In the genomic region with DNA sequence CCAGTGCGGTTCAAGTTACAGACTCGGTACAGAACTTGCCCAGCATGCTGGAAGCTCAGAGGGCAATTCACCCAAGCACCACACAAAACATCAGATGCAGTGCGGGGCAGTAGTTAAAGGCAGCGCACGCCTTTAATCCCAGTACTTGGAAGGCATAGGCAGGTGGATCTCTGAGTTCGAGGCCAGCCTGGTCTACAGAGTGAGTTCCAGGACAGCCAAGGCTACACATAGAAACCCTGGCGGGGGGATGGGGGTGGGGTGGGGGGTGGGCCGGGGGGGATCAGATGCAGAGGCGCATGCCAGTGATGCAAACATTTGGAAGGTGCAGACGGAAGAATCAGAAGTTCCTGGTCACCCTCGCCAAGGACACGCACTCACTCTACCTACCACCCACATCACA, we compare ENCODE assay signal across 8 mouse cellular contexts. TPM values are rescaled to one million over a fixed set of nuclear protein-coding genes. Genes with fewer than 3 reads are reported as not detected.
DNase-seq lines count a peak whose midpoint lies in the region; ATAC-seq lines count a peak whose summit lies in the region.

No protein-coding gene starts in this region.

- peak overlapping the region; percentile 96 for H3K4me2 ChIP-seq in heart, embryonic 15.5 days
- H3K4me2 ChIP-seq in hindbrain, embryonic 15.5 days, result peak overlapping the region; percentile 97
- peak overlapping the region; percentile 91 for H3K4me2 ChIP-seq in midbrain, embryonic 13.5 days (replicated peaks)

- DNase-seq in heart, postnatal 14 days, result no peak
- no peak for DNase-seq in embryo, embryonic 10 days (ENCODE audit: low spot score)
- no peak for DNase-seq in layer of hippocampus, postnatal 36 days
- DNase-seq in cerebellum, adult 9-10 months, result no peak

- no peaks in the 10 kb centered on the region for H3K9me3 ChIP-seq in heart, embryonic 15.5 days (replicated peaks)
- no peaks in the 10 kb centered on the region for H3K9me3 ChIP-seq in hindbrain, embryonic 15.5 days
- 0 out of 2 replicates have a peak, but pooled peaks cover 6% of the 10 kb centered on the region for H3K9me3 ChIP-seq in midbrain, embryonic 13.5 days

- H3K4me3 ChIP-seq in heart, embryonic 15.5 days, result peak overlapping the region; percentile 97
- peak overlapping the region; percentile 73 for H3K4me3 ChIP-seq in hindbrain, embryonic 15.5 days
- H3K4me3 ChIP-seq in midbrain, embryonic 13.5 days (replicated peaks), result peak overlapping the region; percentile 66

- WGBS in heart, embryonic 15.5 days, result 19% methylated on average over 12 of the region's 12 CpGs
- 22% methylated on average over 12 of the region's 12 CpGs for whole genome bisulfite sequencing in hindbrain, embryonic 15.5 days
- 18% methylated on average over 12 of the region's 12 CpGs for WGBS in midbrain, embryonic 13.5 days

- H3K4me1 ChIP-seq in heart, embryonic 15.5 days (replicated peaks), result peaks cover 18% of the 10 kb centered on the region
- peaks cover 18% of the 10 kb centered on the region for H3K4me1 ChIP-seq in hindbrain, embryonic 15.5 days (replicated peaks)
- H3K4me1 ChIP-seq in midbrain, embryonic 13.5 days (replicated peaks), result peaks cover 20% of the 10 kb centered on the region

- ATAC-seq in heart, embryonic 15.5 days (replicated peaks; ENCODE audit: insufficient number of reproducible peaks, insufficient read depth, low FRiP score, low read depth), result no peak
- peak; percentile 13; the same call in 1 of the 2 replicates for ATAC-seq in common myeloid progenitor, adult 5-6 weeks (replicated peaks; ENCODE audit: low read depth, poor library complexity, severe bottlenecking)
- no peak for ATAC-seq in hindbrain, embryonic 15.5 days (ENCODE audit: low FRiP score, low read depth)
- no peak; the same call in 1 of the 2 replicates for ATAC-seq in midbrain, embryonic 13.5 days

- intact Hi-C loops in heart, postnatal 14 days (cut with DNase I), result loop anchor here (5.0 kb wide), 1 partner anchor 112 kb away; a partner anchor contains a TSS

- peak overlapping the region; percentile 55 for H3K9ac ChIP-seq in heart, embryonic 15.5 days
- no peak overlapping the region for H3K9ac ChIP-seq in hindbrain, embryonic 15.5 days
- peak overlapping the region; percentile 42 for H3K9ac ChIP-seq in midbrain, embryonic 13.5 days (replicated peaks)

- H3K27ac ChIP-seq in heart, embryonic 15.5 days, result peak overlapping the region; percentile 89
- H3K27ac ChIP-seq in hindbrain, embryonic 15.5 days (replicated peaks), result no peak overlapping the region
- no peak overlapping the region for H3K27ac ChIP-seq in midbrain, embryonic 13.5 days

- H3K27me3 ChIP-seq in heart, embryonic 15.5 days, result no peaks in the 10 kb centered on the region
- H3K27me3 ChIP-seq in hindbrain, embryonic 15.5 days, result no peaks in the 10 kb centered on the region
- H3K27me3 ChIP-seq in midbrain, embryonic 13.5 days, result peaks cover 6% of the 10 kb centered on the region; the same call in 1 of the 2 replicates

- peaks cover 4% of the 10 kb centered on the region; the same call in 1 of the 2 replicates for H3K36me3 ChIP-seq in heart, embryonic 15.5 days
- H3K36me3 ChIP-seq in hindbrain, embryonic 15.5 days, result peaks cover 11% of the 10 kb centered on the region
- H3K36me3 ChIP-seq in midbrain, embryonic 13.5 days, result peaks cover 23% of the 10 kb centered on the region

RNA-seq across cellular contexts. Expression of a gene that starts 0.5 kb away (rescaled TPM):
- polyA plus RNA-seq in heart, embryonic 15.5 days (2015; fragmentation: Nextera tagmentation; extraction: Ambion mirVana), result 32.9 and 37.1 TPM in 2 replicates
- total RNA-seq in heart, postnatal 14 days (2021), result 10 to 100 TPM in 1 of 2 experiments, 1 to 10 TPM in 1; 10.0 to 10.3 TPM
- total RNA-seq in common myeloid progenitor, adult 5-6 weeks (2017), result 8.5 and 12.4 TPM in 2 replicates
- polyA plus RNA-seq in hindbrain, embryonic 15.5 days (2015; fragmentation: Nextera tagmentation; extraction: Ambion mirVana), result 88.4 and 89.2 TPM in 2 replicates
- polyA plus RNA-seq in midbrain, embryonic 13.5 days (2015; fragmentation: Nextera tagmentation; extraction: Ambion mirVana), result 70.1 and 72.7 TPM in 2 replicates
- 10 to 100 TPM; 12.4 to 16.4 TPM for total RNA-seq in layer of hippocampus, postnatal 36 days (2021)

RNA-seq across cellular contexts. Expression of a gene that starts 33.4 kb away (rescaled TPM):
- polyA plus RNA-seq in heart, embryonic 15.5 days (2015; fragmentation: Nextera tagmentation; extraction: Ambion mirVana), result 0.39 and 0.41 TPM in 2 replicates
- total RNA-seq in heart, postnatal 14 days (2021), result under 1 TPM in 1 of 2 experiments, not detected in 1; 0.34 TPM
- not detected in 2 replicates for total RNA-seq in common myeloid progenitor, adult 5-6 weeks (2017)
- 0.25 and 0.60 TPM in 2 replicates for polyA plus RNA-seq in hindbrain, embryonic 15.5 days (2015; fragmentation: Nextera tagmentation; extraction: Ambion mirVana)
- 0.34 TPM in 1 of 2 replicates, not detected in the other for polyA plus RNA-seq in midbrain, embryonic 13.5 days (2015; fragmentation: Nextera tagmentation; extraction: Ambion mirVana)
- total RNA-seq in layer of hippocampus, postnatal 36 days (2021), result not detected

RNA-seq across cellular contexts. Expression of a gene that starts 33.5 kb away (rescaled TPM):
- polyA plus RNA-seq in heart, embryonic 15.5 days (2015; fragmentation: Nextera tagmentation; extraction: Ambion mirVana), result 1,014 and 1,128 TPM in 2 replicates
- 1,000 to 10,000 TPM; 1,831 to 1,920 TPM for total RNA-seq in heart, postnatal 14 days (2021)
- 189 and 208 TPM in 2 replicates for total RNA-seq in common myeloid progenitor, adult 5-6 weeks (2017)
- polyA plus RNA-seq in hindbrain, embryonic 15.5 days (2015; fragmentation: Nextera tagmentation; extraction: Ambion mirVana), result 616 and 619 TPM in 2 replicates
- polyA plus RNA-seq in midbrain, embryonic 13.5 days (2015; fragmentation: Nextera tagmentation; extraction: Ambion mirVana), result 563 and 580 TPM in 2 replicates
- total RNA-seq in layer of hippocampus, postnatal 36 days (2021), result 100 to 1,000 TPM; 387 to 407 TPM
